Mouse (Mus musculus): ENCODE data around the gene Rcor1.

GRCm38 (mm10) chr12:111152579-111152978, 113.4 kb downstream of the Rcor1 start:
- TF ChIP-seq HCFC1 (IDR thresholded peaks at IDR 0.05; ENCODE audit: borderline replicate concordance, insufficient read depth, low read length) (no peak), CHD2 (IDR thresholded peaks at IDR 0.05; ENCODE audit: low read depth, low read length) (no peak), ZC3H11A (IDR thresholded peaks at IDR 0.05; ENCODE audit: borderline replicate concordance, low read depth, low read length) (no peak), MAFK (IDR thresholded peaks at IDR 0.05; ENCODE audit: insufficient read depth, low read depth, low read length) (no peak)

Measured in ES-E14 (cell line).